Mouse (Mus musculus) MEL (cell line): ENCODE data around the gene Nudt8.

ENCODE experiments used
- CTCF ChIP-seq, 3 experiments: IDR thresholded peaks in 2 of 3; conservative IDR thresholded peaks in 1 of 3; 2 replicates each; pipeline ENCODE4 v1.5.1; 2011 to 2012; ENCODE audit warnings: low read length in 3 of 3, low read depth in 2 of 3, mild to moderate bottlenecking in 2 of 3, improper control_type of control experiment in 1 of 3, inconsistent platforms in 1 of 3, mixed read lengths in 1 of 3, moderate library complexity in 1 of 3; ENCODE audit not compliant: control insufficient read depth in 1 of 3, insufficient read depth in 1 of 3, poor library complexity in 1 of 3, severe bottlenecking in 1 of 3
- MAX ChIP-seq: IDR thresholded peaks from 2 replicates; pipeline ENCODE4 v1.6.1; 2011; ENCODE audit warnings: low read length, improper control_type of control experiment
- RCOR1 ChIP-seq: IDR thresholded peaks from 2 replicates; pipeline ENCODE4 v1.6.1; 2012; ENCODE audit warnings: low read depth, mild to moderate bottlenecking, inconsistent platforms, low read length, improper control_type of control experiment
- SIN3A ChIP-seq: IDR thresholded peaks from 2 replicates; pipeline ENCODE4 v1.6.1; 2012; ENCODE audit warnings: low read length, improper control_type of control experiment, inconsistent platforms

GRCm38 (mm10) chr19:4011086-4011485 is 10.7 kb downstream of the Nudt8 start:
- TF ChIP-seq CTCF (IDR thresholded peaks at IDR 0.05 in 2 of 3, conservative IDR thresholded peaks at IDR 0.05 in 1 of 3; ENCODE audit: control insufficient read depth in 1 of 3, insufficient read depth in 1 of 3, low read depth in 2 of 3, low read length in 3 of 3, poor library complexity in 1 of 3, severe bottlenecking in 1 of 3) (no peak), MAX (no peak), RCOR1 (no peak), SIN3A (no peak)
